Mouse (Mus musculus): ENCODE measurements around the gene Zbtb16. TPM values are rescaled to one million over a fixed set of nuclear protein-coding genes. Genes with fewer than 3 reads are reported as not detected.
A peak's percentile ranks its signal among the peaks of the same experiment; 100 is the strongest.

Zbtb16 gene
- polyA plus RNA-seq, 1 experiment from 2014 or later, result 11.3 TPM

DNA sequence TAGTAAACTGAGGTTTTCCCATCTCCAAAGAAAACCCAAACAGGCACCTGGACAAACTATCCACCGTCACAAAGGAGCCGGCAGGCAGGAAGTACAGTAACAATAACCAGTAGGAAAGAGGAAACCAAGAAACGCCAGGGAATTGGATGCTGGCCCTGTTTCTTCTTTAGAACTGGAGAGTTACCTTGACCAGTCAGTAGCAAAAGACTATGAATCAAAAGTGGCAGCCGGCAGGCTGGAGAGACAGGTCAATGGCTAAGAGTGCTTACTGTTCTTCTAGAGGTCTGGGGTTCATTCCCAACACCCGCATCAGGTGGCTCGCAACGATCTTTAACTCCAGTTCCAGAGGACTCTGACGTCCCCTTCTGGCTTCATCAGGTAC, 74.9 kb downstream of the Zbtb16 start:
- no peak overlapping the region for H3K4me3 ChIP-seq
- no peak overlapping the region for H3K9ac ChIP-seq (replicated peaks)
- peaks cover 40% of the 10 kb centered on the region for H3K4me1 ChIP-seq
- no peaks in the 10 kb centered on the region for H3K27me3 ChIP-seq
- ATAC-seq (ENCODE audit: low FRiP score, low read depth), result no peak
- H3K27ac ChIP-seq (replicated peaks), result no peak overlapping the region
- 89% methylated on average over 8 of the region's 8 CpGs for WGBS
- no peaks in the 10 kb centered on the region for H3K9me3 ChIP-seq
- H3K36me3 ChIP-seq, result no peaks in the 10 kb centered on the region
- no peak overlapping the region for H3K4me2 ChIP-seq (replicated peaks)

DNA sequence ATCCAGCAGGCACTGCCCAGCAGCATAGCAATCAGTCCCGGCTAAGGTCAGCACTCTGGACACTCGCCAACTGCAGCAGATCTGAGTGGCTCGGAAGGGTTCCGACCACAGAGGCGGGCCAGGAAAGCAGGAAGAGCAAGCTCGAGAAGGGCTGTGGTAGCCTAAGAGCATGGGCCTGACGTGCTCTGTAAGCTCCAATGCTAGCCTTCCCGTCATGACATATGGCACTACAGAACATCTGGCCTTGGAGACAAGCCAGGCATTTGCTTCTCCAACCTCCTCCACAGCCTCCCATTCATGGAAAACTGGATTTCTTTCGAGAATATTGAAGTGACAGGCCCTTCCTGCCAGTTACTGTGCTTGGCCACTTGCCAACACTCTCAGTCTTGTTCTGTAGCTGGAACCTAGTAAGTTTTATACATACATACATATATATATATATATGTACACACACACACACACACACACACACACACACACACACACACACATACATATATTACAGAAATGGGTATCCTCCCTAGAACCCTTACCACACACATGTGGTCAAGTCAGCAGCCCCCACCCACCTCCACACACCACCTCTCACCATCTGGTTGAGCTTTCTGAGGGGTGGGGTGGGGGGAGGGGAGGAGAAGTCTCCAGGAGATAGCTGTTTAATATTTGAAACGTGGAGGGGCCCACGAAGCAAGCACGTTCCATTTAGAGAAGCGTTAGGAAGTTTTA, 75.4 kb downstream of the Zbtb16 start:
- Histone ChIP-seq H3K36me3 (no peaks in the 10 kb centered on the region), H3K4me3 (no peak overlapping the region), H3K9ac (replicated peaks) (no peak overlapping the region), H3K27ac (replicated peaks) (peak overlapping the region; percentile 5; the same call in 1 of the 2 replicates), H3K4me1 (peaks cover 46% of the 10 kb centered on the region), H3K4me2 (replicated peaks) (no peak overlapping the region), H3K9me3 (no peaks in the 10 kb centered on the region), H3K27me3 (no peaks in the 10 kb centered on the region)
- ATAC-seq (ENCODE audit: low FRiP score, low read depth), result no peak
- 70% methylated on average over 13 of the region's 13 CpGs for WGBS

DNA sequence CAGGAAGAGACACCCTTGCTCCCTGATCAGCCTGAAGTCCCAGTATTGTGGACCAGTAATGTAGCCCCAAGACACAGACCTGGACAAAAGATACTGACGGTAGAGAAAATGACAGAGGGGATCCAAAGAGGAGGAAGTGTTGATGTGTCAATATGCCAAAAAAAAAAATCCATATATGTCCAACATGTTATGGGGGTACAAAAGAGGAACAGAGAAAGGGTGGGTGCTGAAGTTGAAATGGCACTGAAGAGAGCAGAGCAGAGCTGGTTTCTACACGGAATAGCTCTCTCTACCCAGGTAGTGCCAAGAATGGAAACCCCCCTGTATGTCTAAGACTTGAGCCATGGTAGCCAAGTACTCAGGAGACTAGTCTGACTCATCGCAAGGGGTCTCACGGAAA, 76.9 kb downstream of the Zbtb16 start:
- Histone ChIP-seq H3K36me3 (no peaks in the 10 kb centered on the region), H3K27me3 (no peaks in the 10 kb centered on the region), H3K9ac (replicated peaks) (no peak overlapping the region), H3K4me3 (no peak overlapping the region), H3K4me2 (replicated peaks) (no peak overlapping the region), H3K4me1 (peaks cover 47% of the 10 kb centered on the region), H3K9me3 (no peaks in the 10 kb centered on the region), H3K27ac (replicated peaks) (no peak overlapping the region)
- no peak for ATAC-seq (ENCODE audit: low FRiP score, low read depth)
- 87% methylated on average over 4 of the region's 4 CpGs for WGBS

DNA sequence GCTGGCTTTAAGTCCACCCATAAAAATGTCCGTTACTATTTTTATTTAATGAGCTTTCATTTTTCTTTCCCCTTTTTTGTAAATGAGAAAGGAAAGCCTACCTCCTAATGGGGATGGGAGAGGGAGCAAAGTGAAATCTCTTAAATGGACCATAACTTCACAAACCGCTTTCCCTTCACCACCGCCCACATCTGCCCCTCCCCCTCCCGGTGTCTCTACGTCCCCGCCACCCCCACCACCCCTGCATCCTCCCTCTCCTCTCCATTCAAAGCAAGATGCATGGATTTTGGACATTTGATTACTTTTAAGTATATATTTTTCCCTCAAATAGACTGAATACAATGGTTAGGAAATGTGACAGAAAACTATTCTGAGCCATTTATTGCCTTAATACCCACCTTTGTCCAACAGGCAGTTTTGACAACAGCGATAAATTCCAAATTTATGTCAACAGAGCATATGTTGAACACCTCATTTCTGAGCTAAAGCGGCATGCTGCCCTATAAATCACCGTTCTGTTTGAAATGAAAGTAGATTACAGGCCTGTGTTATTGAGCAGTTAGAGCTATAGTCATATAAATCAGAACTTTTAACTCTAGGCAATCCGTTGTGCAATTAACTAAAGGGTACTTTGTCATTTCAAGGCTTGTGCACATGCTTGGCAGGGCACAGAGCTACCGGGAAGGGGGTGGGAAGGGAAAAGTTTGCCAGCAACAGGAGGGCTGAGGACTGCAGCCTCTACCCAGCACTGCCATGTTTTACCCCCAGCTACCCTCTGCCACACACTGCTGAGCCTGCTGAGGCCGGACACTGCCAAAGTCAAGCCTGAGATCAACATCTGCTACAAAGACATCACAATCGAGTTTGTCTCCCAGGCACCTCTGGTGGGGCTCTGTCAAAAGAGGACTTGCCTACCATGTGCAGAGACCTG, 78.1 kb downstream of the Zbtb16 start:
- Histone ChIP-seq H3K27ac (replicated peaks) (no peak overlapping the region), H3K4me2 (replicated peaks) (no peak overlapping the region), H3K4me1 (peaks cover 47% of the 10 kb centered on the region), H3K27me3 (no peaks in the 10 kb centered on the region), H3K9me3 (no peaks in the 10 kb centered on the region), H3K36me3 (no peaks in the 10 kb centered on the region), H3K4me3 (no peak overlapping the region), H3K9ac (replicated peaks) (no peak overlapping the region)
- 72% methylated on average over 13 of the region's 13 CpGs for WGBS
- ATAC-seq (ENCODE audit: low FRiP score, low read depth), result no peak

DNA sequence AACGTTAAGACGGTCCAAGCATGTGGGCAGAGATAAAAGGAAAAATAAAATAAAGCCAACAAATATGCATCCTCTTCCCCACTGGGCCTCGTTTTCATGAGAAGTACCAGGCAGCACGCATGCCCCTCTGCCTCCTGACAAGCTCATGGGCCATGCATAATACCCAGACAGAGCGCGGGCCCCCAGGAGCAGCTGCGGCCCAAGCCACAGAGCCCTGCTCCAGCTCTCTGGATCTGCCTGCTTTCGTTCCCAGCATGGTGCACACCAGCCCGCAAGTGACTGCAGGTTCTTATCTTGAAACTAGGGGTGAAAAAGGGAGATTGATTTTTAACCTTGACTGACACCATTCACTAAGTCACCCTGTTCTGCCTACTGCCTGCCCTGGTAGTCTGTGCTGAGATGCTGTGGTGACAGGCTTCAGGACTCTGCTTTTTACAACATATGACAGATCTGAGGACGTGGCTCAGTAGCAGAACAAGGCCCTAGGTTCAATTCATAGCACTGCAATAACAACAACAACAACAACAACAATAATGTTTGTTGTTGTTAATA, 79.7 kb downstream of the Zbtb16 start:
- H3K9me3 ChIP-seq, result no peaks in the 10 kb centered on the region
- H3K27me3 ChIP-seq, result no peaks in the 10 kb centered on the region
- H3K4me2 ChIP-seq (replicated peaks), result no peak overlapping the region
- H3K4me1 ChIP-seq, result peaks cover 47% of the 10 kb centered on the region
- no peaks in the 10 kb centered on the region for H3K36me3 ChIP-seq
- H3K27ac ChIP-seq (replicated peaks), result peak overlapping the region; percentile 68
- no peak overlapping the region for H3K4me3 ChIP-seq
- WGBS, result 19% methylated on average over 10 of the region's 10 CpGs
- no peak overlapping the region for H3K9ac ChIP-seq (replicated peaks)
- ATAC-seq (ENCODE audit: low FRiP score, low read depth), result peak; percentile 87

DNA sequence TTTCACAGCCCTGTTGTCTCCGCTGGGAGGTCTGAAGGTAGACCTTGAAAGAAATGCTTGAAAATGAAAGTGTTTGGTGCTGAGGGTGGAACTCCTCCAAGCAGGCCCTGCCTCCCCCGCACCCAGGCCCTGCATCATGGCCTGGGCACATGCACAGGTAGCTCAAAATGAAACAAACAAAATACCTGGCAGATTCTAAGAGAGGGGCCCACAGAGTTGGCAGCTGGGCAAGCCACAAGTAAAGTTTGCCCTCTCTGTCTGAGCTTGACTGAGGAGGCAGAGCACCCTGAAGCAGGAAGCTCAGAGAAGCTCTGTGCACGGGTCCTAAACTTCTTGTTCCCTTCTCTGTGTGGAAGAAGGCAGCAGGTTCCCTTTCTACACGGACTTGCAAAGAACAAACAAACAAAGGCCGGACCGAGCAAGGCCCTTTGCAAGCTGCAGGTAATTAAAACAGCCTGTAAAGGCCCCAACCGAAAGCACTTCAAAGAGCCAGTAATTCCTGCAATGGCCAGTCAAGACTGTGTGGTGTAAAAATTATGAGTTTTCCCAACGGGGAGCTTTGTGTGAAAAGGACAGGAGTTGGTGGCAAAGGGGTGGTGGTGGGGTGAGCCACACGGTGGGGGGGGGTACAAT, 80.5 kb downstream of the Zbtb16 start:
- H3K36me3 ChIP-seq, result no peaks in the 10 kb centered on the region
- no peaks in the 10 kb centered on the region for H3K9me3 ChIP-seq
- ATAC-seq (ENCODE audit: low FRiP score, low read depth), result 0 out of 2 replicates have a peak, but pooled peaks have one; percentile 21
- H3K4me1 ChIP-seq, result peaks cover 41% of the 10 kb centered on the region
- H3K4me2 ChIP-seq (replicated peaks), result no peak overlapping the region
- no peaks in the 10 kb centered on the region for H3K27me3 ChIP-seq
- H3K9ac ChIP-seq (replicated peaks), result no peak overlapping the region
- WGBS, result 36% methylated on average over 9 of the region's 9 CpGs
- no peak overlapping the region for H3K4me3 ChIP-seq
- H3K27ac ChIP-seq (replicated peaks), result peak overlapping the region; percentile 68

DNA sequence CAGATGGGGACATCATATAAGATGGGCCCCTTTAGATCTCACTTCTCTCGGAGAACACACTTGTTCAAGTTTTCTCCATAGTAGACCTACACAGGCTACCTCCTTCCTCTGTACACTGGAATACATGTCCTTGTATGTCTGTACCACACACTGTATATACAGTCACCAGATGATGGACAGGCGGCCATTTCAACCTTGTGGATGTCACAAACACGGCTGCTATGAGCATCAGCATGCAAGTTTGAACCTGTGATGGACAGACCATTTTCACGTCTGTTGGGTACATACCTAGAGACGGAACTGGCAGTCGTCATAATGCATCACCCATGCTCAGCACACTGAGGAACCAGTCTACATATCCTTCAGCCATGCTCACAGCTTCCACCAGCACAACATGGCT, 81.6 kb downstream of the Zbtb16 start:
- H3K4me3 ChIP-seq, result no peak overlapping the region
- H3K9me3 ChIP-seq, result no peaks in the 10 kb centered on the region
- WGBS, result 92% methylated on average over 6 of the region's 6 CpGs
- H3K27ac ChIP-seq (replicated peaks), result no peak overlapping the region
- H3K4me1 ChIP-seq, result peaks cover 32% of the 10 kb centered on the region
- no peak for ATAC-seq (ENCODE audit: low FRiP score, low read depth)
- H3K9ac ChIP-seq (replicated peaks), result no peak overlapping the region
- H3K27me3 ChIP-seq, result no peaks in the 10 kb centered on the region
- H3K4me2 ChIP-seq (replicated peaks), result no peak overlapping the region
- no peaks in the 10 kb centered on the region for H3K36me3 ChIP-seq

DNA sequence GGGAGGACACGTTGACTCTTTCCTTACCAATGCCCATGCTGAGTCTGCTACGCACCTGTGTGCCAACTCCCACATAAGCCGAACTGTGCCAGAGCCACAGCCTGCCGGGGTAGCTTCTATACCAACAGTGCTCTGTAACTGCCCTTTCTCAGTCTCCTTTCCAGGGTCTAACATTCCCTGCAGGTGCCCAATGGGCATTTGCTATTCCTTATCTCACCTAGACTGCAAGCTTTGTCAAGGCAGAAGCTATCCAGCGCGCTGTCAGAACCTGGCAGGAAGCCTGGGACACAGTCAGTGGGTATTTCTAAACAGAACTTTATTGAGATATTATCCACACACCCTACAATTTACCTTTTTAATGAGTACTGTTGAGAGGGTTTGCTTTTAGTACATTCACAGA, 82.1 kb downstream of the Zbtb16 start:
- Histone ChIP-seq H3K9me3 (no peaks in the 10 kb centered on the region), H3K27me3 (no peaks in the 10 kb centered on the region), H3K27ac (replicated peaks) (no peak overlapping the region), H3K36me3 (no peaks in the 10 kb centered on the region), H3K9ac (replicated peaks) (no peak overlapping the region), H3K4me2 (replicated peaks) (no peak overlapping the region), H3K4me3 (no peak overlapping the region), H3K4me1 (peaks cover 32% of the 10 kb centered on the region)
- WGBS, result 88% methylated on average over 6 of the region's 6 CpGs
- no peak for ATAC-seq (ENCODE audit: low FRiP score, low read depth)

DNA sequence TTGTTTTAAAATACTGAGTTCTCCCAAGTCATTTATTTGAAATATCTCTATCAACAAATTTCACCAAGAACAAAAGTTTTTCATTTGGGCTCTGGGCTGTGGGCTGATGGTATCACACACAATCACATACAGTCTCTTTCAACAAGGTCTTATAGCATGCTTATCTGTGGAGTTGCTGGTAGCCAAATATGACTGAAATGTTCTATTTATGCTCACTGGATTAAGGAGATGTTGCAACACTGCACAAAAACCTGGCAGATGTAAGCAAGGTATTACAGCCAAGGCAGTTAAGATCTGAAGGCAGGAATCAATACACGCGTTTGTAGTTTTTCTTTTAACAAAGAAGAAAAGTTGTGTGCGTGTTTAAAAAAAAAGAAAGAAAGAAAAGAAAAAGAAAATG, 84.1 kb downstream of the Zbtb16 start:
- no peaks in the 10 kb centered on the region for H3K27me3 ChIP-seq
- peaks cover 21% of the 10 kb centered on the region for H3K4me1 ChIP-seq
- H3K4me2 ChIP-seq (replicated peaks), result no peak overlapping the region
- WGBS, result 90% methylated on average over 3 of the region's 3 CpGs
- no peaks in the 10 kb centered on the region for H3K36me3 ChIP-seq
- no peak overlapping the region for H3K27ac ChIP-seq (replicated peaks)
- no peak for ATAC-seq (ENCODE audit: low FRiP score, low read depth)
- H3K4me3 ChIP-seq, result no peak overlapping the region
- H3K9me3 ChIP-seq, result no peaks in the 10 kb centered on the region
- H3K9ac ChIP-seq (replicated peaks), result no peak overlapping the region

DNA sequence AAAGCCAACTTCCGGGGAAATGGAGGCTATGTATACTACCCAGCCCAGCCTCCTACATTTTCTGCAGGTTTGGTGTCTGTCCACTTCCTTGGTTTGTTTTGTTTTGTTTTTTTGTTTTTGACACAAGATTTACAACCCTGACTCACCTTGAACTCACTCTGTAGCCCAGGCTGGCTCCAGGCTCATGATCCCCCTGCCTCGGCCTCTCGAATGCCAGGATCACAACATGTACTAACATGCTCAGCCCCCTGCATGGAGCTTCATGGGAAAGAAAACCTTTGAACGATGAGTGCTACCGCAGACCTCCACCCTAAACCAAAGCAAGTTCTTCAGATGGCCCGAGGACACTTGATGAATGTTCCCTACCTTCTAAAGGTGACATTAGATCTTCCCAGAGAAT, 86.4 kb downstream of the Zbtb16 start:
- no peak overlapping the region for H3K4me3 ChIP-seq
- H3K27me3 ChIP-seq, result no peaks in the 10 kb centered on the region; the same call in 1 of the 2 replicates
- H3K36me3 ChIP-seq, result no peaks in the 10 kb centered on the region
- no peak overlapping the region for H3K27ac ChIP-seq (replicated peaks)
- no peak for ATAC-seq (ENCODE audit: low FRiP score, low read depth)
- no peaks in the 10 kb centered on the region for H3K9me3 ChIP-seq
- H3K4me1 ChIP-seq, result peaks cover 11% of the 10 kb centered on the region; the same call in 1 of the 2 replicates
- no peak overlapping the region for H3K9ac ChIP-seq (replicated peaks)
- no peak overlapping the region for H3K4me2 ChIP-seq (replicated peaks)
- WGBS, result 92% methylated on average over 6 of the region's 6 CpGs

DNA sequence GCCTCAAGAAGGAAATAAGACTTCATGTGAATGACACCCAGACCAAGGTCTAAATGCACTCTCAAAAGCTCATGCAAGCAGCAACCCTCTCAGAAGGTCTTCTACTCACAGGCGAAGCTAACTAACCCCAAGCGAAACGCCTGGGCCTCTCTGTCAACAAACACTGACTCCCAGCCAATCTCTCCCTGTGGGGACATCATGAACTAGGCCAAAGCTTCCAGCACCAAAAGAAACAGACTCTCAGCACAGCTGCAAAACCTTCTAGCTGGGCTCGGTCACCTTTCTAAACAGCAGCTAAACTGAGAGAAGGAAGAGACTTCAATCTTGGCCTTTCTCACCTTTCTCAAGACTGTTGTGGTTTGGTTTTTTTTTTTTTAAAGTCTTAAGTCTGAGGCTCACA, 86.9 kb downstream of the Zbtb16 start:
- H3K4me3 ChIP-seq, result no peak overlapping the region
- no peaks in the 10 kb centered on the region for H3K9me3 ChIP-seq
- H3K27ac ChIP-seq (replicated peaks), result no peak overlapping the region
- ATAC-seq (ENCODE audit: low FRiP score, low read depth), result no peak
- H3K9ac ChIP-seq (replicated peaks), result no peak overlapping the region
- no peak overlapping the region for H3K4me2 ChIP-seq (replicated peaks)
- 85% methylated on average over 4 of the region's 4 CpGs for WGBS
- no peaks in the 10 kb centered on the region for H3K36me3 ChIP-seq
- H3K27me3 ChIP-seq, result no peaks in the 10 kb centered on the region; the same call in 1 of the 2 replicates
- H3K4me1 ChIP-seq, result peaks cover 16% of the 10 kb centered on the region; the same call in 1 of the 2 replicates

DNA sequence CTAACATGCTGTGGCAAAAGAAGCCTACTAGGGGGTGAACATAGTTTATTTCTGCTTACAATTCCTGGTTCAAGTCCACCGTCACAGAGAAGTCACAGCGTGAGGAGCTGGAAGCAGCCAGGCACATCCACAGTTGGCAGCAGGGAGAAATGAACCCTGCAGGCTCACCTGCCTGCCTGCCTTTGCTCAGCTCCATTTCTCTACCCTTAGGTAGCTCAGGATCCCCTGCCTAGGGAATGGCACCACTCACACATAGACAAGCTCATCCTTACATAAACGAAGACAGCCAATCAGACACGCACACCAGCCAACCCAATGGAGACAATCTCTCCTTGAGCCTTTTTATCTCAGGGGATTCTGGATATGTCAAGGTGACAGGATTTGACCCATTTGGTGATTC, 87.3 kb downstream of the Zbtb16 start:
- peaks cover 19% of the 10 kb centered on the region for H3K4me1 ChIP-seq
- 98% methylated on average over 4 of the region's 4 CpGs for WGBS
- no peak for ATAC-seq (ENCODE audit: low FRiP score, low read depth)
- H3K4me2 ChIP-seq (replicated peaks), result no peak overlapping the region
- no peak overlapping the region for H3K9ac ChIP-seq (replicated peaks)
- no peaks in the 10 kb centered on the region; the same call in 1 of the 2 replicates for H3K27me3 ChIP-seq
- H3K9me3 ChIP-seq, result no peaks in the 10 kb centered on the region
- no peak overlapping the region for H3K4me3 ChIP-seq
- H3K27ac ChIP-seq (replicated peaks), result no peak overlapping the region
- H3K36me3 ChIP-seq, result no peaks in the 10 kb centered on the region

Measured in midbrain, embryonic 12.5 days (tissue).